Mouse (Mus musculus): ENCODE results near the gene Pld4. TPM values are rescaled to one million over a fixed set of nuclear protein-coding genes. Genes with fewer than 3 reads are reported as not detected.

Gene Pld4
- polyA plus RNA-seq, 2 experiments = 13.3 to 14.7 TPM

DNA sequence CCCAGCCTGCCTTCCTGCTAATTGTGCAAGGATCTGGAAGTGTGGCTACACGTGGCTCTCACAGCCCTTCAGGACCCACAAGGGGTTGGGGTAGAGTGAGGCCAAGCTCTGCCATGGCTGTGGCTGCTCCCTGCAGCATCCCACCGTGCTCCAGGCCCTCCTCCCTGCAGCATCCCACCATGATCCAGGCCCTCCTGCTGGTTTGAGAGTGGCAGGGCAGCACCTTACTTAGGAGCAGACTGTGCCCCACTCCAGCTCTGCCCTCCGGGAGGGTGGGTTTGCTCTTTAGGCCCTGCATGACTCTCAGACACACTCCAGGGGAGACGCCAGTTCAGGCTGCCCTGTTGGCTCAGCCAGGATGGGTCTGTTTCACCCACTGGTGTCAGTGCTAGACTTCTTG, 9.9 kb downstream of the Pld4 start:
- Histone ChIP-seq H3K27me3 (ENCODE audit: control insufficient read depth, insufficient read depth, low read length) (no peaks in the 10 kb centered on the region), H3K36me3 (replicated peaks; ENCODE audit: control insufficient read depth, insufficient read depth, low read depth) (no peaks in the 10 kb centered on the region), H3K4me3 (ENCODE audit: insufficient read depth in 1 of 2, low read depth in 2 of 2, low read length in 2 of 2) (no peak overlapping the region), H3K27ac (no peak overlapping the region), H3K4me2 (ENCODE audit: low read depth) (no peak overlapping the region), H3K9ac (replicated peaks) (no peak overlapping the region), H3K9me3 (ENCODE audit: control insufficient read depth, low read length) (no peaks in the 10 kb centered on the region), H3K4me1 (replicated peaks; ENCODE audit: control insufficient read depth in 2 of 2, insufficient read depth in 2 of 2, low read length in 1 of 2) (no peaks in the 10 kb centered on the region)
- DNase-seq (ENCODE audit: low read depth in 3 of 3, low spot score in 3 of 3) (no peak), ATAC-seq (ENCODE audit: insufficient read depth) (no peak)
- TF ChIP-seq CTCF (IDR thresholded peaks at IDR 0.05; ENCODE audit: low read depth) (no peak), EP300 (IDR thresholded peaks at IDR 0.05; ENCODE audit: low read depth) (no peak)
- 52% methylated on average over 4 of the region's 4 CpGs for WGBS (ENCODE audit: insufficient replicate concordance)

- TF ChIP-seq CTCF (IDR thresholded peaks at IDR 0.05; ENCODE audit: low read depth) (no peak), EP300 (IDR thresholded peaks at IDR 0.05; ENCODE audit: low read depth) (no peak)
- Histone ChIP-seq H3K36me3 (replicated peaks; ENCODE audit: control insufficient read depth, insufficient read depth, low read depth) (no peaks in the 10 kb centered on the region), H3K4me1 (replicated peaks; ENCODE audit: control insufficient read depth in 2 of 2, insufficient read depth in 2 of 2, low read length in 1 of 2) (no peaks in the 10 kb centered on the region), H3K27me3 (ENCODE audit: control insufficient read depth, insufficient read depth, low read length) (no peaks in the 10 kb centered on the region), H3K4me2 (ENCODE audit: low read depth) (no peak overlapping the region), H3K27ac (no peak overlapping the region), H3K9me3 (ENCODE audit: control insufficient read depth, low read length) (no peaks in the 10 kb centered on the region), H3K4me3 (ENCODE audit: insufficient read depth in 1 of 2, low read depth in 2 of 2, low read length in 2 of 2) (no peak overlapping the region), H3K9ac (replicated peaks) (no peak overlapping the region)
- DNase-seq (ENCODE audit: low read depth in 3 of 3, low spot score in 3 of 3) = no peak
- 77% methylated on average over 14 of the region's 14 CpGs for WGBS (ENCODE audit: insufficient replicate concordance)
- no peak for ATAC-seq (ENCODE audit: insufficient read depth)
Measured at GRCm38 (mm10) chr12:112772306-112772705, 11.9 kb downstream of the Pld4 start.

GRCm38 (mm10) chr12:112773366-112773765, 12.9 kb downstream of the Pld4 start:
- no peak overlapping the region for H3K4me2 ChIP-seq (ENCODE audit: low read depth)
- no peak overlapping the region for H3K9ac ChIP-seq (replicated peaks)
- no peaks in the 10 kb centered on the region for H3K4me1 ChIP-seq (replicated peaks; ENCODE audit: control insufficient read depth in 2 of 2, insufficient read depth in 2 of 2, low read length in 1 of 2)
- DNase-seq (ENCODE audit: low read depth in 3 of 3, low spot score in 3 of 3) (no peak), ATAC-seq (ENCODE audit: insufficient read depth) (no peak)
- H3K27ac ChIP-seq = no peak overlapping the region
- no peaks in the 10 kb centered on the region for H3K36me3 ChIP-seq (replicated peaks; ENCODE audit: control insufficient read depth, insufficient read depth, low read depth)
- no peaks in the 10 kb centered on the region for H3K9me3 ChIP-seq (ENCODE audit: control insufficient read depth, low read length)
- no peaks in the 10 kb centered on the region for H3K27me3 ChIP-seq (ENCODE audit: control insufficient read depth, insufficient read depth, low read length)
- 34% methylated on average over 9 of the region's 9 CpGs for WGBS (ENCODE audit: insufficient replicate concordance)
- TF ChIP-seq EP300 (IDR thresholded peaks at IDR 0.05; ENCODE audit: low read depth) = no peak
- no peak for TF ChIP-seq CTCF (IDR thresholded peaks at IDR 0.05; ENCODE audit: low read depth)
- no peak overlapping the region for H3K4me3 ChIP-seq (ENCODE audit: insufficient read depth in 1 of 2, low read depth in 2 of 2, low read length in 2 of 2)

DNA sequence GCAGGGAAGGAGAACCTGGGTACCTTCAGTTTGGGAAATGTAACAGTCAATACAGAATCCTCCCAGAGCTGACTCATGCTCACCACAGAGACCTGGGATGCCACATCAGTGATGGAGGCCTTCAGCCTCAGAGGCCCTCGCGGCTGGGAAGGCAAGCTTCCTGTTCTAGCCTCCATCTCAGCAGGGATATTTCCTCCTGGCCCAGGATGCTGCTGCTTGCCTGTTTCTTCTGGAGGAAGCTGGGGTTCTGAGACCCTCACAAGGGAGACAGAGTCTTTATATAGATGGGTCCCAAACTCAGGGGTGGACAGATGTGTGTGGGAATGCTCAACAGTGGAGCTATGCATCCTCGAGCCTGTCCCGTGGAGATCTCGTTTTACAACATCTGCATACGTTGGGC, 13.6 kb downstream of the Pld4 start:
- DNase-seq (ENCODE audit: low read depth in 3 of 3, low spot score in 3 of 3) (no peak), ATAC-seq (ENCODE audit: insufficient read depth) (no peak)
- H3K4me3 ChIP-seq (ENCODE audit: insufficient read depth in 1 of 2, low read depth in 2 of 2, low read length in 2 of 2) = no peak overlapping the region
- H3K4me1 ChIP-seq (replicated peaks; ENCODE audit: control insufficient read depth in 2 of 2, insufficient read depth in 2 of 2, low read length in 1 of 2) = no peaks in the 10 kb centered on the region
- no peak overlapping the region for H3K9ac ChIP-seq (replicated peaks)
- TF ChIP-seq CTCF (IDR thresholded peaks at IDR 0.05; ENCODE audit: low read depth) = no peak
- TF ChIP-seq EP300 (IDR thresholded peaks at IDR 0.05; ENCODE audit: low read depth) = no peak
- WGBS (ENCODE audit: insufficient replicate concordance) = 53% methylated on average over 6 of the region's 6 CpGs
- H3K36me3 ChIP-seq (replicated peaks; ENCODE audit: control insufficient read depth, insufficient read depth, low read depth) = no peaks in the 10 kb centered on the region
- H3K4me2 ChIP-seq (ENCODE audit: low read depth) = no peak overlapping the region
- H3K27ac ChIP-seq = no peak overlapping the region
- H3K27me3 ChIP-seq (ENCODE audit: control insufficient read depth, insufficient read depth, low read length) = no peaks in the 10 kb centered on the region
- no peaks in the 10 kb centered on the region for H3K9me3 ChIP-seq (ENCODE audit: control insufficient read depth, low read length)

DNA sequence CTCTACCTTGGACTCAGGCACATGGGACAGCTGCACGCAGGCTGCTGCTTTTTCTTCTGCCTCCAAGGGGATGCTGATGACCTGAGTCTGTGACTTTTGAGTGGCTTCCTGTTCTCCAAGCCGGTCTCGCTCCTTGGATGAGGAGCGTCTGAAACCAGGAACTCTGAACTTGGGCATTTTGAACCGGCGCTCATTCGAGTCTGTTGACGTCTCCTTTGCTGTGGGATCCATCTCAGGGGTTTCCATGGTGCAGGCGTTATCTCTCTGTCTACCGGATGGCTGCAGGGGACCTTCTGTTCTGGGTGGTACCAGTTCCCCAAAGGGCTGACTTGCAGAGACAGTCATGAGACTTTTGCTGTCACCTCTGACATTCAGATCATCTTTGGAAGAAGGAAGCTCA, 14.0 kb downstream of the Pld4 start:
- TF ChIP-seq CTCF (IDR thresholded peaks at IDR 0.05; ENCODE audit: low read depth) (no peak), EP300 (IDR thresholded peaks at IDR 0.05; ENCODE audit: low read depth) (no peak)
- H3K4me1 ChIP-seq (replicated peaks; ENCODE audit: control insufficient read depth in 2 of 2, insufficient read depth in 2 of 2, low read length in 1 of 2) = no peaks in the 10 kb centered on the region
- H3K9me3 ChIP-seq (ENCODE audit: control insufficient read depth, low read length) = no peaks in the 10 kb centered on the region
- H3K9ac ChIP-seq (replicated peaks) = no peak overlapping the region
- ATAC-seq (ENCODE audit: insufficient read depth) (no peak), DNase-seq (ENCODE audit: low read depth in 3 of 3, low spot score in 3 of 3) (no peak)
- no peak overlapping the region for H3K4me3 ChIP-seq (ENCODE audit: insufficient read depth in 1 of 2, low read depth in 2 of 2, low read length in 2 of 2)
- no peak overlapping the region for H3K27ac ChIP-seq
- no peaks in the 10 kb centered on the region for H3K27me3 ChIP-seq (ENCODE audit: control insufficient read depth, insufficient read depth, low read length)
- WGBS (ENCODE audit: insufficient replicate concordance) = 75% methylated on average over 10 of the region's 10 CpGs
- no peak overlapping the region for H3K4me2 ChIP-seq (ENCODE audit: low read depth)
- no peaks in the 10 kb centered on the region for H3K36me3 ChIP-seq (replicated peaks; ENCODE audit: control insufficient read depth, insufficient read depth, low read depth)
